Mouse (Mus musculus) embryonic fibroblast, embryonic 13.5 days (primary cell): ENCODE data around the gene Arntl. TPM values are rescaled to one million over a fixed set of nuclear protein-coding genes. Genes with fewer than 3 reads are reported as not detected.

ENCODE experiments used
- H3K27ac ChIP-seq: 2 replicates; pipeline ENCODE4 v1.5.1; 2012; ENCODE audit warnings: low read length, control low read depth, inconsistent platforms; ENCODE audit not compliant: insufficient read depth
- H3K4me1 ChIP-seq: 2 replicates; pipeline ENCODE4 v1.6.1; 2011; ENCODE audit warnings: low read length; ENCODE audit not compliant: control insufficient read depth, insufficient read depth
- H3K4me3 ChIP-seq: 2 replicates; pipeline ENCODE4 v1.5.1; 2011; ENCODE audit warnings: mild to moderate bottlenecking, control low read depth, low read length; ENCODE audit not compliant: insufficient read depth
- CTCF ChIP-seq: IDR thresholded peaks from 2 replicates; pipeline ENCODE4 v1.5.1; 2011; ENCODE audit warnings: mild to moderate bottlenecking, control low read depth, low read length, moderate library complexity, borderline replicate concordance; ENCODE audit not compliant: insufficient read depth
- POLR2A ChIP-seq: IDR thresholded peaks from 2 replicates; pipeline ENCODE4 v1.6.1; 2011; ENCODE audit warnings: low read depth, mild to moderate bottlenecking, control low read depth, low read length, moderate library complexity
- polyA plus RNA-seq: library from polyadenylated mRNA; stranded (reverse); fragments of >200 nt; gene quantifications from 2 replicates; pipeline ENCODE4 v1.2.4, GENCODE M21; 2011; ENCODE audit warnings: low read depth; ENCODE audit not compliant: missing spikeins, insufficient read length

Arntl gene
- polyA plus RNA-seq, 1 experiment = 24.4 TPM

- TF ChIP-seq CTCF (no peak), POLR2A (no peak)
- H3K4me3 ChIP-seq = no peak overlapping the region
- H3K27ac ChIP-seq = no peak overlapping the region
- no peaks in the 10 kb centered on the region for H3K4me1 ChIP-seq
Measured at GRCm38 (mm10) chr7:113289211-113289610, 81.9 kb downstream of the Arntl start.

GRCm38 (mm10) chr7:113291741-113292140 is 84.5 kb downstream of the Arntl start:
- Histone ChIP-seq H3K4me3 (no peak overlapping the region), H3K4me1 (no peaks in the 10 kb centered on the region), H3K27ac (no peak overlapping the region)
- TF ChIP-seq CTCF (no peak), POLR2A (no peak)

- no peak overlapping the region for H3K27ac ChIP-seq
- H3K4me3 ChIP-seq = no peak overlapping the region
- no peak for TF ChIP-seq CTCF
- TF ChIP-seq POLR2A = no peak
- H3K4me1 ChIP-seq = no peaks in the 10 kb centered on the region
Measured at GRCm38 (mm10) chr7:113292193-113292592, 84.9 kb downstream of the Arntl start.

- H3K4me1 ChIP-seq = no peaks in the 10 kb centered on the region
- H3K4me3 ChIP-seq = no peak overlapping the region
- TF ChIP-seq POLR2A (no peak), CTCF (no peak)
- no peak overlapping the region for H3K27ac ChIP-seq
Measured at GRCm38 (mm10) chr7:113294598-113294997, 87.3 kb downstream of the Arntl start.

- H3K27ac ChIP-seq = no peak overlapping the region
- H3K4me3 ChIP-seq = no peak overlapping the region
- TF ChIP-seq CTCF (no peak), POLR2A (no peak)
Measured at GRCm38 (mm10) chr7:113295077-113295890, 88.0 kb downstream of the Arntl start.

GRCm38 (mm10) chr7:113297813-113298212 is 90.5 kb downstream of the Arntl start:
- TF ChIP-seq POLR2A (no peak), CTCF (no peak)
- no peak overlapping the region for H3K27ac ChIP-seq
- H3K4me1 ChIP-seq = no peaks in the 10 kb centered on the region
- no peak overlapping the region for H3K4me3 ChIP-seq

More at GRCm38 (mm10) chr7:113295077-113295890, 88.0 kb downstream of the Arntl start:
- H3K4me1 ChIP-seq = no peaks in the 10 kb centered on the region

- Histone ChIP-seq H3K27ac (no peak overlapping the region), H3K4me3 (no peak overlapping the region), H3K4me1 (peaks cover 4% of the 10 kb centered on the region; the same call in 1 of the 2 replicates)
- TF ChIP-seq CTCF = no peak
- TF ChIP-seq POLR2A = no peak
Measured at GRCm38 (mm10) chr7:113310136-113310535, 102.9 kb downstream of the Arntl start.

GRCm38 (mm10) chr7:113311784-113312183 is 104.5 kb downstream of the Arntl start:
- no peak overlapping the region for H3K4me3 ChIP-seq
- no peak for TF ChIP-seq CTCF
- TF ChIP-seq POLR2A = no peak
- H3K27ac ChIP-seq = no peak overlapping the region
- H3K4me1 ChIP-seq = peaks cover 4% of the 10 kb centered on the region; the same call in 1 of the 2 replicates

GRCm38 (mm10) chr7:113320128-113320527 is 112.9 kb downstream of the Arntl start:
- H3K27ac ChIP-seq = no peak overlapping the region
- H3K4me3 ChIP-seq = no peak overlapping the region
- TF ChIP-seq POLR2A (no peak), CTCF (no peak)
- no peaks in the 10 kb centered on the region for H3K4me1 ChIP-seq

- Histone ChIP-seq H3K4me3 (no peak overlapping the region), H3K4me1 (no peaks in the 10 kb centered on the region), H3K27ac (no peak overlapping the region)
- TF ChIP-seq CTCF (no peak), POLR2A (no peak)
Measured at GRCm38 (mm10) chr7:113334036-113334435, 126.8 kb downstream of the Arntl start.
